Mouse (Mus musculus) heart, embryonic 15.5 days (tissue): ENCODE data around the gene Vars. TPM values are rescaled to one million over a fixed set of nuclear protein-coding genes. Genes with fewer than 3 reads are reported as not detected.
A peak's percentile ranks its signal among the peaks of the same experiment; 100 is the strongest.

Experiments
- ATAC-seq: fragments of 200-750 bp; cut with Nextera tagmentation; replicated peaks from 2 replicates; pipeline ENCODE4 v1.8.0; 2017; ENCODE audit warnings: low read depth, moderate TSS enrichment; ENCODE audit not compliant: insufficient number of reproducible peaks, insufficient read depth, low FRiP score
- H3K27ac ChIP-seq: fragments of 300-500 bp; sonication (generic); 2 replicates; pipeline ENCODE4 v1.5.1; 2015; ENCODE audit warnings: mild to moderate bottlenecking, inconsistent platforms
- H3K27me3 ChIP-seq: fragments of 300-500 bp; sonication (generic); 2 replicates; pipeline ENCODE4 v1.6.1; 2015; ENCODE audit warnings: inconsistent platforms
- H3K36me3 ChIP-seq: fragments of 300-500 bp; sonication (generic); 2 replicates; pipeline ENCODE4 v1.6.1; 2015; ENCODE audit warnings: mild to moderate bottlenecking, inconsistent platforms
- H3K4me1 ChIP-seq: fragments of 300-500 bp; sonication (generic); replicated peaks from 2 replicates; pipeline ENCODE4 v1.6.1; 2015; ENCODE audit warnings: inconsistent platforms
- H3K4me2 ChIP-seq: fragments of 300-500 bp; sonication (generic); 2 replicates; pipeline ENCODE4 v1.6.1; 2015; ENCODE audit warnings: inconsistent platforms, mild to moderate bottlenecking, moderate library complexity
- H3K4me3 ChIP-seq: fragments of 300-500 bp; sonication (generic); 2 replicates; pipeline ENCODE4 v1.5.1; 2015; ENCODE audit warnings: mild to moderate bottlenecking, inconsistent platforms
- H3K9ac ChIP-seq: fragments of 300-500 bp; sonication (generic); 2 replicates; pipeline ENCODE4 v1.6.1; 2015; ENCODE audit warnings: mild to moderate bottlenecking, inconsistent platforms
- H3K9me3 ChIP-seq: fragments of 300-500 bp; sonication (generic); replicated peaks from 2 replicates; pipeline ENCODE4 v1.6.1; 2016; ENCODE audit warnings: inconsistent platforms
- WGBS: fragments of 180-500 bp; shearing (Covaris S2); methylation state at CpG from one replicate; pipeline ENCODE4 v1.1.7; 2015; ENCODE audit warnings: mixed read lengths; 5-methylcytosine and 5-hydroxymethylcytosine counted together
- polyA plus RNA-seq: library from polyadenylated mRNA; unstranded; fragments of >200 nt; fragmentation: Nextera tagmentation; extraction: Ambion mirVana; gene quantifications from 2 replicates; pipeline ENCODE4 v1.2.1, GENCODE M21; 2015

Vars gene
- polyA plus RNA-seq, 1 experiment from 2014 or later: 43.0 TPM

DNA sequence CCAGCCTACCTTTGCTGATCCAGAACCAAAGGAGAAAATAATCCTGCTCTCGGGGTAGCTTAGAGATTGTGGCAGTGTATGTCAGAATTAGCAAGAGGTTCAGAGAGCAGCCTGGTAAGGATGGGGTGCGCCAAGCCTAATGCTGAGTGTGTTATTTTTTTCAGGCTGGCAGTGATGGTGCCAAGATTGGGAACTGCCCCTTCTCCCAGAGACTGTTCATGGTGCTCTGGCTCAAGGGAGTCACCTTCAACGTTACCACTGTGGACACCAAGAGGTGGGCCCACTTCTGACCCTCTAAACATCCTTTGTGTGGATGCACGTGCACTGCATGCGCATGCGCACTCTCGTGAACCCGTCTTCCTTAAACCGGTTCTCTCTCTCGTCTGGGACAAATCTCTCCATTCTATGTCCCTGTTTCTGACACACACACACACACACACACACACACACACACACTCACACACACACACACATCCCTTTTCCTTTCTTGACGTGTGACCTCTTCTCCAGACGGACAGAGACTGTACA is 51.5 kb downstream of the Vars start:
- no peaks in the 10 kb centered on the region for H3K27me3 ChIP-seq
- no peaks in the 10 kb centered on the region for H3K9me3 ChIP-seq
- no peak for ATAC-seq
- peaks cover 48% of the 10 kb centered on the region for H3K36me3 ChIP-seq
- peak overlapping the region; percentile 98 for H3K27ac ChIP-seq
- peak overlapping the region; percentile 80 for H3K9ac ChIP-seq
- 55% methylated on average over 12 of the region's 12 CpGs for WGBS
- peak overlapping the region; percentile 73 for H3K4me3 ChIP-seq
- peak overlapping the region; percentile 76 for H3K4me2 ChIP-seq
- peaks cover 46% of the 10 kb centered on the region for H3K4me1 ChIP-seq

DNA sequence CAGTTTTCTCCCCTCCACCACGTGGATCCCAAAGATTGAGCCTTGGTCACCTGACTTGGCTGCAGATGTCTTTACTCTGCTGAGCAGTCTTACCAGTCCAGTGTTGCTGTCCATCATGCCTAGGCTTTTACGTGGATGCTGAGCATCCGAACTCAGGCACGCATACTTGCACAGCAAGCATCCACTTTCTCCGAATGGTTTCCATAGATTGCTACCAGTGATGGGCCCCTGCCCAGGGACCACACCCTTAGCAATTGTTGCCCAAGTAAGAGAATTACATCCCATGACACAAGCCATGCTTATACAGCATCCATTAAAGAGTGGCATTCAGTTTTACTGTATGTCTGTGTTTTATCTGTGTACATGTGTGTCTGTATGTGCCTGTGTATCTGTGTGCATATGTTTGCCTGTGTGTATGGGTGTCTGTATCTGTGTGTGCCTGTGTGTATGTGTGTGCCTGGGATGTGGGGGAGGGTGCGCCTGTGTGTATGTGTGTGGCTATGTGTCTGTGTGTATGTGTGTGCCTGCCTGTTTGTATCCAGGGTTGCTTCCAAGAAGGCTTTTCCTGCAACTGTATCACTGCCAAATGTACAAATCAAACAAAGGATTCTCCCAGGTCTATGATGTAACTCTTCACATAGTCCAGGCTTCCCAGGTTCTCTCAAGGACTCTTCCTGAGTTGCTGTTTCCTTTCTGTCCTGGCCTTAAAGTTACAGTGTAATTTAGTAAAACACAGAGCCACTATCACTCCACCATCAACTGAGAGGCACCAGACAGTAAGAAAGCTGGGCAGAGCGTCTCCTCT is 55.1 kb downstream of the Vars start:
- Histone ChIP-seq H3K27me3 (no peaks in the 10 kb centered on the region), H3K27ac (peak overlapping the region; percentile 33; the same call in 1 of the 2 replicates), H3K4me1 (peaks cover 41% of the 10 kb centered on the region), H3K9ac (no peak overlapping the region), H3K4me2 (no peak overlapping the region), H3K36me3 (peaks cover 63% of the 10 kb centered on the region), H3K4me3 (no peak overlapping the region), H3K9me3 (no peaks in the 10 kb centered on the region)
- WGBS: 85% methylated on average over 7 of the region's 7 CpGs
- no peak for ATAC-seq

DNA sequence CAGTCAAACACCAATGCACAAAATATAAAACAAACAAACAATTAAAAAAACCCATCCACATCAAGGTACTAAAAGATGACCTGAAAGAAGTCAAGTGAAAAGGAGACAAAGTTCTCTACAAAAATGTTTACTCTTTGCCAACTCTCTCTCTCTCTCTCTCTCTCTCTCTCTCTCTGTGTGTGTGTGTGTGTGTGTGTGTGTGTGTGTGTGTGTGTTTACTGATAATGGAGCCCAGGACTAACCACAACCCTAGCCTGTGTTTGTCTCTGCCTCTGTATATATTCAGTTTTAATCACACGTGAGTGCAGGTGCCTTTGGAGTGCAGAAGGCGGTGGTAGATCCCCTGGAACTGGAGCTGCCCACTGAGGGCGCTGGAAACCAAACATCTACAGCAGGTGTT is 56.3 kb downstream of the Vars start:
- H3K36me3 ChIP-seq: peaks cover 73% of the 10 kb centered on the region

DNA sequence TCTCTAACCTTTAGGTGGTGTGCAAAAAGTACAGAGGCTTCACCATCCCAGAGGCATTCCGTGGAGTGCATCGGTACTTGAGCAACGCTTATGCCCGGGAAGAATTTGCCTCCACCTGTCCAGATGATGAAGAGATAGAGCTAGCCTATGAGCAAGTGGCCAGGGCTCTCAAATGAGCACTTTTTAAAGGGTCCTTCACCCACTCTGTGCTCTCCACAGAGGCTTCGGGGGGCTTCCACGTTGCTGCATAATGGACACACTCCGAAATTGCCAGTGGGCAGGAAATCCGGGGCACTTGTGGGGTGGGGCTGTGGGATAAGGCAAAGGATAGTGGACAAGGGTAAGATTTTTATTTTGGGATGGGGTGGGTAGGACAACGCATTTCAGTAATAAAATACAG is 57.5 kb downstream of the Vars start:
- WGBS: 56% methylated on average over 9 of the region's 9 CpGs
- Histone ChIP-seq H3K27ac (peak overlapping the region; percentile 93), H3K9ac (0 out of 2 replicates have a peak overlapping the region, but pooled peaks have one; percentile 74), H3K27me3 (no peaks in the 10 kb centered on the region), H3K9me3 (no peaks in the 10 kb centered on the region), H3K36me3 (peaks cover 61% of the 10 kb centered on the region), H3K4me2 (no peak overlapping the region; the same call in 1 of the 2 replicates), H3K4me3 (peak overlapping the region; percentile 73), H3K4me1 (peaks cover 32% of the 10 kb centered on the region)
- no peak for ATAC-seq

More for the DNA sequence above, 56.3 kb downstream of the Vars start:
- WGBS: 77% methylated on average over 3 of the region's 3 CpGs
- no peaks in the 10 kb centered on the region for H3K9me3 ChIP-seq
- H3K4me2 ChIP-seq: no peak overlapping the region
- no peak overlapping the region for H3K27ac ChIP-seq
- H3K9ac ChIP-seq: no peak overlapping the region
- H3K4me1 ChIP-seq: peaks cover 41% of the 10 kb centered on the region
- ATAC-seq: no peak
- no peaks in the 10 kb centered on the region for H3K27me3 ChIP-seq
- no peak overlapping the region for H3K4me3 ChIP-seq

DNA sequence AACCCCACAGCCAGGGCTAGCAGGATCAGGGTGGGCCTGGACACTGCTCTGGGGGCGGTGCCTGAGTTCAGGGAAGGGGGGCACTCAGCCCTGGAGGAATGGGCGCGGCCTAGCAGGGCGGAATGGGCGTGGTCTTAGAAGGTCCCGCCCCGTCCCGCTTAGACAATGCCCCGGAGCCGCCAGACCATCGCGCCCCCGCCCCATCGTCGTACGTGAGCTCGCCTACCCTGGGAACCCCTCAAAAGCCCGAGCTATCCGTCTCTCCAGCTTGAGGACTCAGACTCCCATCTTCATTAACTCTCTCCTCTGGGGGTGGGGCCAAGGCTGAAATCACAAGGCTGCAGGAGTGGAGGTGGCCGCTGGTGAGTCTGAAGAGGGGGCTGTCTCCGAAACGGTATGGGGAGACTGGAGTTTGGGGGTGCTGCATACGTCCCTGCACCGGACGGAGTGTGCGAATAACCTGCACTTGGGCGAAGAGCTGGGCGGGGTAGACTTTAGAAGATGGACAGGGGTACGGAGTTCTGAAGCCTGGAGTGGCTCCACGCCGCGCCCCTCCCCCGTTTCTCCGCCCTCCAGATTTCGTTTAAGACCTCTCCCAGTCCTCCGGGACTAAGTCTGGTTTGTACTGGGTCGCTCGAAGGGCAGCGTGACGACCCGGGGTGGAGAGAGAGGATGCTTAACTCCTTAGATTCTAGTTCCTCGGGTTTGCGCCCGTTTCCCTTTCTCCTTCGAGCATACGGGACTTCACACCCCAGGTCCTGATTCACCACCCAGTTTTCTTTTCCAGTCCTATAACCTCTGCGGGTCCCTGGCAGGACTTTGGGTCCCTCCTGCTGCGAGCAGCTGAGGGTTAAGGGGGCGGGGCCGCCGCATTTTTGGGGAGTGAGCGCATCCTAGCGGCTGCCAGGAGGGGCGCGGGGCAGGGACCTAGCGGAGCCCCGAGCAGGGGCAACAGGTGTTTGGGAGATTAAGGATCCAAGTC is 58.4 kb downstream of the Vars start, which contains the start of gene Ddah2:
Gene Ddah2, plus strand, starts transcription at position 125 of the 982 bp plus-strand sequence.
- peaks cover 28% of the 10 kb centered on the region for H3K4me1 ChIP-seq
- H3K27me3 ChIP-seq: peaks cover 2% of the 10 kb centered on the region; the same call in 1 of the 2 replicates
- peak within 1 kb of the TSS; percentile 74 for H3K9ac ChIP-seq
- H3K4me3 ChIP-seq: peak within 1 kb of the TSS; percentile 73
- peaks cover 52% of the 10 kb centered on the region for H3K36me3 ChIP-seq
- no peaks in the 10 kb centered on the region for H3K9me3 ChIP-seq
- WGBS: under 1% methylated on average over 57 of the region's 57 CpGs
- peak within 1 kb of the TSS; percentile 71 for H3K4me2 ChIP-seq
- peak; percentile 91 for ATAC-seq
- H3K27ac ChIP-seq: peak within 1 kb of the TSS; percentile 93

DNA sequence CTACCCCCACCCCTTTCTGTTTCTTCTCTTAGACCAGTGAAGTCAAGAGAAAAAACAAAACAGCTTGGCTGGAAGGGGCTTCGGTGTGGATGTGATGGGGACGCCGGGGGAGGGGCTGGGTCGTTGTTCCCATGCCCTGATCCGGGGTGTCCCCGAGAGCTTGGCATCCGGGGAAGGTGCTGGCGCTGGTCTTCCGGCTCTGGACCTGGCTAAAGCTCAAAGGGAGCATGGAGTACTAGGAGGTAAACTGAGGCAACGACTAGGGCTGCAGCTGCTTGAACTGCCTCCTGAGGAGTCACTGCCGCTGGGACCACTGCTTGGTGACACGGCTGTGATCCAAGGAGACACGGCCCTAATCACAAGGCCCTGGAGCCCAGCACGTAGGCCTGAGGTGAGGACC is 59.3 kb downstream of the Vars start:
- peak overlapping the region; percentile 93 for H3K27ac ChIP-seq
- 28% methylated on average over 14 of the region's 14 CpGs for WGBS
- no peaks in the 10 kb centered on the region for H3K9me3 ChIP-seq
- peak overlapping the region; percentile 71 for H3K4me2 ChIP-seq
- H3K4me3 ChIP-seq: peak overlapping the region; percentile 73
- H3K36me3 ChIP-seq: peaks cover 45% of the 10 kb centered on the region
- H3K9ac ChIP-seq: peak overlapping the region; percentile 74
- H3K27me3 ChIP-seq: peaks cover 10% of the 10 kb centered on the region
- ATAC-seq: no peak
- H3K4me1 ChIP-seq: peaks cover 37% of the 10 kb centered on the region

DNA sequence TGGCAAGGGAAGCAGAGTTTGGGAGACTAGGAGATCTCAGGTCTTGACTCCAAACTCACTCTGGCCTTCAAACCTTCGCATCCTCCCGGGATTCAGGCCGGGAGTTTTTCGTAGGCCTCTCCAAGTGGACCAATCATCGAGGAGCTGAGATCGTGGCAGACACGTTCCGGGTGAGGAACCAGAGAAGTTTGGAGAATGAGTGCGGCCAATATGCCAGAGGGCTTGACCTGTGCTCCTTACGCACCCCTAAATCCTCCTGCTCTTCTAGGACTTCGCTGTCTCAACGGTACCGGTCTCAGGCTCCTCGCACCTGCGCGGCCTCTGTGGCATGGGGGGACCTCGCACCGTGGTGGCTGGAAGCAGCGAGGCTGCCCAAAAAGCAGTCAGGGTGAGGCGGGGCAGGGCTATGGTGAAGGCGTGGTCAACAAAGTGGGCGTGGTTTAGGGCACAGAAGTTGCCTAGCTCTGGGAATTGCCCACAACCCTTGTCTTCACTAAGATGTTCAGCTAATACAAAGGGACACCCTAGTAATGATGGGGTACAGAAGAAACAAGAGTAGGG is 60.0 kb downstream of the Vars start:
- Histone ChIP-seq H3K9ac (peak overlapping the region; percentile 74; the same call in 1 of the 2 replicates), H3K36me3 (peaks cover 37% of the 10 kb centered on the region), H3K4me1 (peaks cover 41% of the 10 kb centered on the region), H3K27me3 (peaks cover 17% of the 10 kb centered on the region), H3K9me3 (no peaks in the 10 kb centered on the region), H3K4me2 (peak overlapping the region; percentile 71), H3K4me3 (peak overlapping the region; percentile 73), H3K27ac (no peak overlapping the region)
- 66% methylated on average over 22 of the region's 22 CpGs for WGBS
- ATAC-seq: no peak

DNA sequence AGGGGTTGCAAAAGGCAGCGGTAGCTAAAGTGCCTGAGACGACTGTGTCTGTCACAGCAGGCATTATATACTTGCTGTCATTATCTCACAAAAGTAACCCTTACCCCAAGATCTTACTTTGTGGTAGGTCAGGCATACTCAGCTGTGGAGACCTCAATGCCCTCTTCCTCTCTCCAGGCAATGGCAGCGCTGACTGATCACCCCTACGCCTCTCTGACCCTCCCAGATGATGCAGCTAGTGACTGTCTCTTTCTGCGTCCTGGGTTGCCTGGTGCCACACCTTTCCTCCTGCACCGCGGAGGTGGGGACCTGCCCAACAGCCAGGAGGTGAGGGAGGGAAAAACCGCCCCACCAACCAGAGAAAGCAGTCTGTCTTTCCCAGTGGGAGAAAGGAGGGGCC is 60.5 kb downstream of the Vars start:
- Histone ChIP-seq H3K9me3 (no peaks in the 10 kb centered on the region), H3K9ac (no peak overlapping the region), H3K4me3 (no peak overlapping the region), H3K27me3 (peaks cover 22% of the 10 kb centered on the region), H3K4me1 (peaks cover 41% of the 10 kb centered on the region), H3K27ac (no peak overlapping the region), H3K4me2 (peak overlapping the region; percentile 71; the same call in 1 of the 2 replicates), H3K36me3 (peaks cover 32% of the 10 kb centered on the region)
- WGBS: 89% methylated on average over 8 of the region's 8 CpGs
- ATAC-seq: no peak

DNA sequence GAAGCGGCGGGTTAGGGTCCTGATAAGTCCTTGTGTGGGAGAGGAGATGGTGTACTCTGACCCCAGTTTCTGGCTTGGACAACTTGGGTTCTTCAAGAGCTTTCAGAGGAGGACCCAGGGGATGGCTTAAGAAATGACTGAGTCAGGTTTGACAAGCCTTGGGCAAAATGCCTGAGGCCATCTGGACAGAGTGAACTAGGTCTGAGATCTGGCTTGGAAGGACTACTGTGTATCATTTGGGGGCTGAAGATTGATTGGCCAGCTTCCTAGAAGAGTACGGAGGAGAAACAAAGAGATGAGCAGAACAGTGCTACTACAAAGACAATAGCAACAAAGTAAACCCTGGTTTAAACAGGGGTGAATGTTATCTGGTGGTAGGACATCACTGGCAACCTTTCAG is 62.7 kb downstream of the Vars start:
- H3K4me2 ChIP-seq: no peak overlapping the region
- H3K9ac ChIP-seq: no peak overlapping the region
- ATAC-seq: no peak
- H3K36me3 ChIP-seq: peaks cover 14% of the 10 kb centered on the region; the same call in 1 of the 2 replicates
- peaks cover 38% of the 10 kb centered on the region for H3K4me1 ChIP-seq
- peaks cover 43% of the 10 kb centered on the region for H3K27me3 ChIP-seq
- H3K4me3 ChIP-seq: no peak overlapping the region
- no peaks in the 10 kb centered on the region for H3K9me3 ChIP-seq
- no peak overlapping the region for H3K27ac ChIP-seq
- WGBS: 82% methylated on average over 3 of the region's 3 CpGs

DNA sequence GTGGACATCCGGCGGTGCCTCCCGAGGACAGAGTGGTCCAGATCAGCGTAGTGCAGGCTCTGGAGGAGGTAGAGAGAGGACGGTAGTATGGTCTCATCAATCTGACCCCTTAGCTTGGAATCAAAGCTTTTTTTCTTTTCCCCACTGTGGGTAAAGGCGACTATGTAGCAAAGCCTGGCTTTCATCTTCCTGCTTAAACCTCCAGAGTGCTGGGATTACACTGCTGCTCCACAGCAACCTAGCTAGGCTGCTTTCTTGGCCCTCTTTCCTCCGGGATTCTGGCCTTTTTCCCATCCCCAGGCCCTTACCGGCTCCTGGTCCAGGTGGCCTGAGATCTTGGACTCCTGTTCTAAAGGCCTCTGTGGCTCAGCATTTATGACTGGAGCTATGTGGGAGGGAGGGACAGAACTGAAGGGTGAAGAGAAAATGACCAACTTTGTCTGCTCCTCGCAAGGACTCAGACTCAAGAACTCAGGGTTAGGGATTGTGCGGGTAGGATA is 63.6 kb downstream of the Vars start:
- H3K9me3 ChIP-seq: no peaks in the 10 kb centered on the region
- H3K9ac ChIP-seq: 0 out of 2 replicates have a peak overlapping the region, but pooled peaks have one; percentile 34
- H3K4me2 ChIP-seq: peak overlapping the region; percentile 78
- H3K27me3 ChIP-seq: peaks cover 51% of the 10 kb centered on the region
- peak overlapping the region; percentile 47 for H3K4me3 ChIP-seq
- H3K4me1 ChIP-seq: peaks cover 35% of the 10 kb centered on the region
- 33% methylated on average over 10 of the region's 10 CpGs for WGBS
- H3K27ac ChIP-seq: 0 out of 2 replicates have a peak overlapping the region, but pooled peaks have one; percentile 34
- no peak for ATAC-seq
- peaks cover 13% of the 10 kb centered on the region; the same call in 1 of the 2 replicates for H3K36me3 ChIP-seq
